In genomic region chr9:118762759-118763158, GRCm38 (mm10) we compare ENCODE assay signal across 9 mouse cellular contexts.
A peak's percentile ranks its signal among the peaks of the same experiment; 100 is the strongest.
DNase-seq lines count a peak whose midpoint lies in the region; ATAC-seq and TF ChIP-seq lines count a peak whose summit lies in the region.
"Had no signal": no experiment of that assay in that cellular context is flagged by ENCODE, and none has a peak within 500 bp of the region (broad histone marks: within the 10 kb centered on the region; RNA-seq: fewer than 3 reads in every experiment).

No protein-coding gene starts in this region.

- no peak overlapping the region for H3K4me3 ChIP-seq in midbrain, embryonic 14.5 days (replicated peaks; ENCODE audit: low read depth, low read length)
- no peak overlapping the region for H3K4me3 ChIP-seq in midbrain, embryonic 16.5 days (ENCODE audit: low read depth, low read length)
- H3K4me3 ChIP-seq in kidney, postnatal 0 days (replicated peaks; ENCODE audit: low read depth, low read length): no peak overlapping the region
- H3K4me3 ChIP-seq in limb, embryonic 15.5 days: no peak overlapping the region
- H3K4me3 ChIP-seq: megakaryocyte, embryonic 14.5 days had no signal

- no peak for ATAC-seq in midbrain, embryonic 14.5 days (ENCODE audit: low FRiP score, low TSS enrichment)
- no peak for ATAC-seq in midbrain, embryonic 16.5 days
- ATAC-seq in kidney, postnatal 0 days (replicated peaks; ENCODE audit: low FRiP score, low read depth): no peak
- no peak for ATAC-seq in limb, embryonic 15.5 days (ENCODE audit: insufficient number of reproducible peaks, low FRiP score, low TSS enrichment, low read depth)

- no peak overlapping the region for H3K9ac ChIP-seq in midbrain, embryonic 14.5 days (replicated peaks; ENCODE audit: low read length)
- H3K9ac ChIP-seq in midbrain, embryonic 16.5 days (ENCODE audit: low read depth, low read length): no peak overlapping the region
- H3K9ac ChIP-seq in kidney, postnatal 0 days (ENCODE audit: low read depth, low read length): no peak overlapping the region
- no peak overlapping the region for H3K9ac ChIP-seq in limb, embryonic 15.5 days

- 0 out of 2 replicates have a peak, but pooled peaks cover 3% of the 10 kb centered on the region for H3K4me1 ChIP-seq in midbrain, embryonic 14.5 days (ENCODE audit: control insufficient read depth, insufficient read depth, low read length)
- H3K4me1 ChIP-seq in midbrain, embryonic 16.5 days (ENCODE audit: control insufficient read depth, insufficient read depth, low read length): no peaks in the 10 kb centered on the region
- peaks cover 13% of the 10 kb centered on the region; the same call in 1 of the 2 replicates for H3K4me1 ChIP-seq in kidney, postnatal 0 days (replicated peaks; ENCODE audit: insufficient read depth, low read length)
- peaks cover 40% of the 10 kb centered on the region for H3K4me1 ChIP-seq in limb, embryonic 15.5 days
- H3K4me1 ChIP-seq: megakaryocyte, embryonic 14.5 days had no signal

- H3K36me3 ChIP-seq in midbrain, embryonic 14.5 days (ENCODE audit: control insufficient read depth, insufficient read depth, low read length): no peaks in the 10 kb centered on the region
- no peaks in the 10 kb centered on the region for H3K36me3 ChIP-seq in midbrain, embryonic 16.5 days (ENCODE audit: control insufficient read depth, insufficient read depth, low read length)
- H3K36me3 ChIP-seq in kidney, postnatal 0 days (ENCODE audit: insufficient read depth, low read length): no peaks in the 10 kb centered on the region
- H3K36me3 ChIP-seq in limb, embryonic 15.5 days: no peaks in the 10 kb centered on the region

- no peaks in the 10 kb centered on the region for H3K9me3 ChIP-seq in midbrain, embryonic 14.5 days (ENCODE audit: control insufficient read depth, low read length)
- no peaks in the 10 kb centered on the region for H3K9me3 ChIP-seq in midbrain, embryonic 16.5 days (replicated peaks; ENCODE audit: control insufficient read depth, low read length, poor library complexity, severe bottlenecking)
- H3K9me3 ChIP-seq in kidney, postnatal 0 days (replicated peaks; ENCODE audit: low read length): no peaks in the 10 kb centered on the region
- no peaks in the 10 kb centered on the region for H3K9me3 ChIP-seq in limb, embryonic 15.5 days

- no peak overlapping the region for H3K27ac ChIP-seq in midbrain, embryonic 14.5 days (replicated peaks; ENCODE audit: low read depth, low read length)
- no peak overlapping the region for H3K27ac ChIP-seq in midbrain, embryonic 16.5 days (ENCODE audit: low read length)
- no peak overlapping the region for H3K27ac ChIP-seq in kidney, postnatal 0 days
- H3K27ac ChIP-seq in limb, embryonic 15.5 days: peak overlapping the region; percentile 33; the same call in 1 of the 2 replicates

- H3K4me2 ChIP-seq in midbrain, embryonic 14.5 days (ENCODE audit: low read length): no peak overlapping the region
- H3K4me2 ChIP-seq in midbrain, embryonic 16.5 days (ENCODE audit: low read length): no peak overlapping the region
- H3K4me2 ChIP-seq in kidney, postnatal 0 days (ENCODE audit: low read length): no peak overlapping the region
- no peak overlapping the region for H3K4me2 ChIP-seq in limb, embryonic 15.5 days

- intact Hi-C loops in gastrocnemius, postnatal 14 days (cut with DNase I; ENCODE audit: low total_unique reads): no loop called here

- WGBS in midbrain, embryonic 14.5 days: 36% methylated on average over 7 of the region's 7 CpGs
- WGBS in midbrain, embryonic 16.5 days: 40% methylated on average over 7 of the region's 7 CpGs
- 30% methylated on average over 7 of the region's 7 CpGs for WGBS in kidney, postnatal 0 days
- 26% methylated on average over 7 of the region's 7 CpGs for WGBS in limb, embryonic 15.5 days

- peak; percentile 66 for DNase-seq in midbrain, embryonic 14.5 days
- DNase-seq in gastrocnemius, postnatal 14 days: peak; percentile 42
- DNase-seq in kidney, postnatal 0 days (ENCODE audit: low spot score): peak; percentile 32
- no peak for DNase-seq in thymus, postnatal 10 days (ENCODE audit: low spot score in 2 of 2)
- DNase-seq in B cell, adult 2 months: no peak
- no peak for DNase-seq in thymus, postnatal 0 days (ENCODE audit: low spot score)

- no peak for TF ChIP-seq CTCF in kidney, postnatal 0 days (IDR thresholded peaks at IDR 0.05; ENCODE audit: low read depth)

- H3K27me3 ChIP-seq in midbrain, embryonic 14.5 days (ENCODE audit: control insufficient read depth, insufficient read depth, low read length): no peaks in the 10 kb centered on the region
- H3K27me3 ChIP-seq in midbrain, embryonic 16.5 days (ENCODE audit: control insufficient read depth, insufficient read depth, low read depth, low read length): no peaks in the 10 kb centered on the region
- H3K27me3 ChIP-seq in kidney, postnatal 0 days (ENCODE audit: insufficient read depth, low read length): no peaks in the 10 kb centered on the region
- H3K27me3 ChIP-seq in limb, embryonic 15.5 days: no peaks in the 10 kb centered on the region

Comparison
In these comparisons a context has a peak if more than half of its experiments do, and no peak if none do; other contexts are left out.
1. DNase-seq: peak in midbrain, embryonic 14.5 days (single experiment), gastrocnemius, postnatal 14 days (single experiment) and kidney, postnatal 0 days (single experiment); none in thymus, postnatal 10 days (0 of 2), B cell, adult 2 months (0 of 2) and thymus, postnatal 0 days (single experiment).